Mouse (Mus musculus) midbrain, embryonic 15.5 days (tissue): ENCODE measurements around the gene Siah2. TPM values are rescaled to one million over a fixed set of nuclear protein-coding genes. Genes with fewer than 3 reads are reported as not detected.

Experiments used
- ATAC-seq: fragments of 200-750 bp; cut with Nextera tagmentation; replicated peaks from 2 replicates; pipeline ENCODE4 v1.8.0; 2017; ENCODE audit warnings: moderate TSS enrichment
- H3K27ac ChIP-seq: fragments of 300-500 bp; sonication (generic); 2 replicates; pipeline ENCODE4 v1.5.1; 2015; ENCODE audit warnings: mild to moderate bottlenecking, inconsistent platforms
- H3K27me3 ChIP-seq: fragments of 300-500 bp; sonication (generic); replicated peaks from 2 replicates; pipeline ENCODE4 v1.6.1; 2015; ENCODE audit warnings: inconsistent platforms
- H3K36me3 ChIP-seq: fragments of 300-500 bp; sonication (generic); replicated peaks from 2 replicates; pipeline ENCODE4 v1.6.1; 2015; ENCODE audit warnings: inconsistent platforms
- H3K4me1 ChIP-seq: fragments of 300-500 bp; sonication (generic); 2 replicates; pipeline ENCODE4 v1.6.1; 2015; ENCODE audit warnings: inconsistent platforms
- H3K4me2 ChIP-seq: fragments of 300-500 bp; sonication (generic); 2 replicates; pipeline ENCODE4 v1.6.1; 2015; ENCODE audit warnings: inconsistent platforms, mild to moderate bottlenecking, moderate library complexity
- H3K4me3 ChIP-seq: fragments of 300-500 bp; sonication (generic); 2 replicates; pipeline ENCODE4 v1.5.1; 2015; ENCODE audit warnings: mild to moderate bottlenecking, inconsistent platforms
- H3K9ac ChIP-seq: fragments of 300-500 bp; sonication (generic); 2 replicates; pipeline ENCODE4 v1.6.1; 2015; ENCODE audit warnings: mild to moderate bottlenecking, inconsistent platforms
- H3K9me3 ChIP-seq: fragments of 300-500 bp; sonication (generic); 2 replicates; pipeline ENCODE4 v1.6.1; 2016; ENCODE audit warnings: inconsistent platforms
- WGBS: fragments of 180-500 bp; shearing (Covaris S2); methylation state at CpG from one replicate; pipeline ENCODE4 v1.1.7; 2015; ENCODE audit warnings: mixed read lengths; 5-methylcytosine and 5-hydroxymethylcytosine counted together
- polyA plus RNA-seq: library from polyadenylated mRNA; unstranded; fragments of >200 nt; fragmentation: Nextera tagmentation; extraction: Ambion mirVana; gene quantifications from 2 replicates; pipeline ENCODE4 v1.2.1, GENCODE M21; 2015

Gene Siah2
- polyA plus RNA-seq, 1 experiment from 2014 or later = 10.2 TPM

DNA sequence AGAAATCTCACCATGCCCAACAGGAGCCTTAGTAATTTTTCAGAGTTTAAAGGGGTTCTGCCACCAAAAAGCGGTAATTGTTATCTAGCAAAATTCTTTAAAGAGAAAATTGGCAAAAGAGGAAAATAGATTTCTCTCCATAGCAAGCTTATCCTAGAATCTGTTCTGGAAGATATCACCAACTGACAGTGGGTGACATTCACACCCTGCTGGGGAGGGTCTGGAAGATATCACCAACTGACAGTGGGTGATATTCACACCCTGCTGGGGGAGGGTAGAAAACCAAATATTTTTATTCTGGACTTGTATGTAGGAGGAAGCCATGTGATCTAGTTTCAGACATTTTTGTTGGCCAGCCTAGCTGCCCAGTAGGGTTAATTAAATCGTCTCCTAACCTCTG is 24.5 kb upstream of the Siah2 start:
- Histone ChIP-seq H3K4me3 (no peak overlapping the region), H3K27ac (no peak overlapping the region), H3K27me3 (no peaks in the 10 kb centered on the region), H3K9ac (no peak overlapping the region), H3K9me3 (no peaks in the 10 kb centered on the region), H3K4me1 (no peaks in the 10 kb centered on the region), H3K36me3 (no peaks in the 10 kb centered on the region), H3K4me2 (no peak overlapping the region)
- no peak for ATAC-seq
- 84% methylated on average over 2 of the region's 2 CpGs for WGBS

DNA sequence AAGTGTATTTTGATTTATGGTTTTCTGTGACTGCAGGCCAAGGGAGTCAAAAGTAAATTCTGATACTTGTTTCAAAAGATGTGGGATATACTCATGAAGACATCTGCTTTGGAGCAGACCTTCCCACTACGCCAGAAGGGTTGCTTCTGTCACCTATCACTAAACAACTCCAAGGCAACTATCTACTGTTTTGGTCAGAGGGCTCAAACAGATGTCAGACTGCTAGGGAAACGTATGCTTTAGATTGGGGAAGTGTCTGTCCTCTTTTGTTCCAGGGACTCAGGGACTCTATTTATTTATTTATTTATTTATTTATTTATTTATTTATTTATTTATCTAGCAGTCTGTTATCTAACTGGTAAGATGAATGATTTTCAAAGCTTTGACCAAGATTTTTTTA is 22.6 kb upstream of the Siah2 start:
- Histone ChIP-seq H3K9me3 (no peaks in the 10 kb centered on the region), H3K27ac (no peak overlapping the region), H3K4me1 (no peaks in the 10 kb centered on the region), H3K9ac (no peak overlapping the region), H3K4me2 (no peak overlapping the region), H3K36me3 (no peaks in the 10 kb centered on the region), H3K4me3 (no peak overlapping the region), H3K27me3 (no peaks in the 10 kb centered on the region)
- no peak for ATAC-seq
- 89% methylated on average over 2 of the region's 2 CpGs for WGBS

DNA sequence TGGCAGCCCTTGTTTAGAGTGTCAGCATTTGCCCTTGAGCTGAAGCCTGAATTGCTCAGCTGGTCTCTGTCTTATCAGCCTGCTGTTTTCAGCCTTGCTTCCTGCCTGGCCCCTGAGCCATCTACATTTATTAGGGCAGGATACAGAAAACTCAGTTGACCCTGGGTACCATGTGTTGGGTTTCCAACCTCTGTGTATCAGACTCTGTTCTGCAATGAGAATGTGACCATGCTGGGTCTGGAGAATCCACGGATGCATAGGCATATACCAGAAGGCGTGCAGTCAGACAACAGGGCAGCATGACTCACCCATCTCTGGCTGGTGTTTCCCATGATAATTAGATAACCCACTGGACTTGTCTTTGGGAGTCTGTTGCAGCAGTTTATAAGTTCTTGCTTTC is 21.8 kb upstream of the Siah2 start:
- Histone ChIP-seq H3K4me1 (no peaks in the 10 kb centered on the region), H3K9ac (no peak overlapping the region), H3K27me3 (no peaks in the 10 kb centered on the region), H3K9me3 (no peaks in the 10 kb centered on the region), H3K36me3 (no peaks in the 10 kb centered on the region), H3K27ac (no peak overlapping the region), H3K4me3 (no peak overlapping the region), H3K4me2 (no peak overlapping the region)
- ATAC-seq = no peak
- 90% methylated on average over 2 of the region's 2 CpGs for WGBS

DNA sequence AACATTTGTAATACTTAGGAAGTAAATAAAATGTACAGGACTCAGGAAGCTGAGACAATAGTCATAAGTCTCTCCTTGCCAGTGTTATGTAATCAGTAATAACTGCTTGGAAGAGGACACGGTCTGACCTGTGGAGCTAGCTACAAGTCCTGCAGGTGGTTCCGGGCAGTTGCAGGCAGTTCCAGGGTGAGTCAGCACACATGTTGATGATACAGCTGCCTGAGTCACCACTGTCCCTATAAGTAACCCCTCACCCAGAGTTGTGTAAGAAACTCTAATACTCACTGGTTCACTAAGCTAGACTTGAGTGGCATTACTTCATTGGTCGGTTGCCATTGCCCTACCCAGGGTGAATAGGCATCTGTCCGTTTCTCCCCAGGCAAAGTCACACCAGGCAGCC is 21.0 kb upstream of the Siah2 start:
- no peaks in the 10 kb centered on the region for H3K36me3 ChIP-seq
- ATAC-seq = no peak
- 95% methylated on average over 4 of the region's 4 CpGs for WGBS

DNA sequence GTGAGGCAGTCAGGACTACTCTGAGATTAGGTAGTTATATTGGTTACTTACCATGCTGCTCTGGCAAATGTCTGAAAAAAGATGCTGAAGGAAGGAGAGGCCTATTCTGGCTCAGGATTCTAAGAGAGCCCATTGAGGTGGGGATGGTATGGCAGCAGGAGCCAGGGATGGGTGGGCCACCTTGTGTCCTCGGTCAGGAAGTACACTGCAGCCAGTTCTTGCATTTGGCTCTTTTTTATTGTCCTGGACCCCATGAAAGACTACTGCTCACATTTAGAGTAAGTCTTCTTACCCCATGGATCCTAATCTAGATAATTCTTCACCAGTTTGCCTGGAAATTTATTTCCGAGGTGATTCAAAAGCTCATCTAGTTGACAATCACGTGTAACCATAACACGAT is 12.3 kb upstream of the Siah2 start:
- H3K9ac ChIP-seq = no peak overlapping the region
- ATAC-seq = no peak
- no peaks in the 10 kb centered on the region for H3K27me3 ChIP-seq
- no peaks in the 10 kb centered on the region for H3K36me3 ChIP-seq
- H3K9me3 ChIP-seq = no peaks in the 10 kb centered on the region
- no peak overlapping the region for H3K4me2 ChIP-seq
- H3K27ac ChIP-seq = no peak overlapping the region
- no peaks in the 10 kb centered on the region for H3K4me1 ChIP-seq
- H3K4me3 ChIP-seq = no peak overlapping the region
- WGBS = 82% methylated on average over 4 of the region's 4 CpGs

More for the DNA sequence above, 21.0 kb upstream of the Siah2 start:
- H3K9ac ChIP-seq = no peak overlapping the region
- H3K4me1 ChIP-seq = no peaks in the 10 kb centered on the region
- H3K4me2 ChIP-seq = no peak overlapping the region
- no peaks in the 10 kb centered on the region for H3K27me3 ChIP-seq
- no peak overlapping the region for H3K4me3 ChIP-seq
- no peak overlapping the region for H3K27ac ChIP-seq
- no peaks in the 10 kb centered on the region for H3K9me3 ChIP-seq

DNA sequence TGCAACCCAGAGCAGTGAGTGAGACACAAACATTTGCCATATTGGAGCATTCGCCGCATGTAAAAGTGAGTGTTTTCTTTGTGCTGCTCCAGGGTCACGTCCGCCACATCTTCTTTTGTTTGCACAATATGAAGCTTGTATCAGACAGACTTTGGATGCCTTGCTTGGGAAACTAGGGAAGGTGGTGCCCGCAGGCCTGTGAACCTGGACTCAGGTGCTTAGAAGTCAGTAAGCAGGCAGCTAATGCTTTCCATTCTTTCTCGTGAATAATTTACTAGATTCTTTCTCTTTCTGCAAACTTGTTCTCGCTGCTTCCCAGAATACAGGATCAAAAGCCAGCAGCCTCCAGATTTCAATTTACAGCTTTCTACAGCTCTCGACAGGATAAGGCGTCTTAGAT is 11.5 kb upstream of the Siah2 start:
- Histone ChIP-seq H3K36me3 (no peaks in the 10 kb centered on the region), H3K4me3 (no peak overlapping the region), H3K9ac (no peak overlapping the region), H3K27me3 (no peaks in the 10 kb centered on the region), H3K4me1 (no peaks in the 10 kb centered on the region), H3K4me2 (no peak overlapping the region), H3K27ac (no peak overlapping the region), H3K9me3 (no peaks in the 10 kb centered on the region)
- 72% methylated on average over 9 of the region's 9 CpGs for WGBS
- no peak for ATAC-seq

DNA sequence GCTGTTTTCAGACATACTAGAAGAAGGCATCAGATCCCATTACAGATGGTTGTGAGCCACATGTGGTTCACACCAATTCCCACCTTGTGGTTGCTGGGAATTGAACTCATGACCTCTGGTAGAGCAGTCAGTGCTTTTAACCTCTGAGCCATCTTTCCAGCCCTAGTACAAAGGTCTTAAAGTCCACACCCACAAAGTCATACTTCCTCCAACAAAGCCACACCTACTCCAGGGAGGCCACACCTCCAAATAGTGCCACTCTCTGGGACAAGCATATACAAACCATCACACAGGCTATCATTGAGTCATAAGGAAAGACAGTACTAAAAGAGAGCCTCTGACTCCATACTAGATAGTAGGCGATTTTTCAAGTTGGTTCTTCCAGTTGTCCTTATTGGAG is 10.1 kb upstream of the Siah2 start:
- no peak for ATAC-seq
- Histone ChIP-seq H3K4me1 (no peaks in the 10 kb centered on the region), H3K27ac (no peak overlapping the region), H3K9me3 (no peaks in the 10 kb centered on the region), H3K27me3 (no peaks in the 10 kb centered on the region), H3K9ac (no peak overlapping the region), H3K4me3 (no peak overlapping the region), H3K4me2 (no peak overlapping the region), H3K36me3 (no peaks in the 10 kb centered on the region)
- WGBS = 93% methylated on average over 1 of the region's 1 CpGs

DNA sequence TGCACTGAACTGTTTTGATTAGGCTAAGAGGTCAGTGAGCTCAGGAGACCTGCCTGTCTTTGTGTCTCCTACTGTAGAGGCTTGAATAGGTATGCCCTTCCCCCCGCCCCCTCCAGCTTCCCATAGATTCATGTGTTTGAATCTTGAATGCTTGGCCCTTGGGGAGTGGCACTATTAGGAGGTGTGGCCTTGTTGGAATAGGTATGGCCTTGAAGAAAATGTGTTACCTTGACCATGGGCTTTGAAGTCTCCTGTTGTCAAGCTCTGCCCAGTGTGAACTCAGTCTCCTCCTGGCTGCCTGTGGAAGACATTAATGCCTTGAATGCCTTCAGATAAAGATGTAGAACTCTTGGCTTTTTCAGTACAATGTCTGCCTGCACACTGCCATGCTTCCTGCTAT is 9.2 kb upstream of the Siah2 start:
- Histone ChIP-seq H3K9ac (no peak overlapping the region), H3K4me3 (no peak overlapping the region), H3K27ac (no peak overlapping the region), H3K4me2 (no peak overlapping the region), H3K36me3 (no peaks in the 10 kb centered on the region), H3K4me1 (no peaks in the 10 kb centered on the region), H3K27me3 (no peaks in the 10 kb centered on the region), H3K9me3 (no peaks in the 10 kb centered on the region)
- 91% methylated on average over 1 of the region's 1 CpGs for WGBS
- ATAC-seq = no peak

DNA sequence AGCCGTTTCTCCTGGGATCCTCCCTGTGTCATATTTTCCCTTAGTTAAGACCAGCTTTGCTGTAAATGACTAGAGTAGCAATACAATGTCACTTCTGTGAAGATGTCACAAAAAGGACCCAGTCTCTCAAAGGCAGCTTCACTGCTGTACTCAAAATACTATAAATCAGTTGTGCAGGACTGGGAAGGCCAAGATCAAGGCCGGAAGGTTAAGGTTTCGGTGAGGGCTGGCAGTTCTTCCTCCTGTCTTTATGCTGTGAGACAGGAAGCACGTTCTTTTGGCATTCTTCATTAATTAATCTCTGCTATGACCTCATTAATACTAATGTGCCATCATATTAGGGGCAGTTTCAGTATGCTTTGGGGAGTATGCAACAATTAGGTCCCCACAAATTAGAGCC is 5.7 kb upstream of the Siah2 start:
- 88% methylated on average over 4 of the region's 4 CpGs for WGBS
- no peak overlapping the region for H3K4me3 ChIP-seq
- no peaks in the 10 kb centered on the region for H3K36me3 ChIP-seq
- 0 out of 2 replicates have a peak, but pooled peaks cover 3% of the 10 kb centered on the region for H3K27me3 ChIP-seq
- H3K9me3 ChIP-seq = no peaks in the 10 kb centered on the region
- no peak overlapping the region for H3K27ac ChIP-seq
- no peak overlapping the region for H3K4me2 ChIP-seq
- ATAC-seq = no peak
- no peak overlapping the region for H3K9ac ChIP-seq
- peaks cover under 1% of the 10 kb centered on the region; the same call in 1 of the 2 replicates for H3K4me1 ChIP-seq

DNA sequence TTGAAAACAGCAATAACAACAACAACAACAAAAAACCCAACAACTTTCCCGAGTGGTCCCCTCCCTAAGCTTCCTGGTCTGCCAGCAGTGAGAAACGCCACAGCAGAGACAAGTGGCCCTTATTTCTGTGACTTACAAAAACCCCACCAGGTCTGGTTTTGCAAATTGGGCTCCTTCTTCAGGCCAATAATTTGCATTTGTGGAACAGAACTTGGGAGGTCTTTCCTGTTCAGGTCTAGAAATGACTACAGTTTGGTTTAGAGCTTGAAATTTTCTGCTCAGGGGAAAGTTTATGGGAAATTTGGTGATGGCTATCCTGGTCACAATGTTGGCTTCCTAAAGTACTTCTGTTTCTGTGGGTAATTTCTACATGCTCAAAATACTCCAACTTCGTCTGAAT is 4.6 kb upstream of the Siah2 start:
- Histone ChIP-seq H3K4me3 (no peak overlapping the region), H3K27ac (no peak overlapping the region), H3K36me3 (no peaks in the 10 kb centered on the region), H3K27me3 (0 out of 2 replicates have a peak, but pooled peaks cover 3% of the 10 kb centered on the region), H3K4me1 (peaks cover 5% of the 10 kb centered on the region; the same call in 1 of the 2 replicates), H3K9ac (no peak overlapping the region), H3K9me3 (no peaks in the 10 kb centered on the region), H3K4me2 (no peak overlapping the region)
- 56% methylated on average over 3 of the region's 3 CpGs for WGBS
- no peak for ATAC-seq

DNA sequence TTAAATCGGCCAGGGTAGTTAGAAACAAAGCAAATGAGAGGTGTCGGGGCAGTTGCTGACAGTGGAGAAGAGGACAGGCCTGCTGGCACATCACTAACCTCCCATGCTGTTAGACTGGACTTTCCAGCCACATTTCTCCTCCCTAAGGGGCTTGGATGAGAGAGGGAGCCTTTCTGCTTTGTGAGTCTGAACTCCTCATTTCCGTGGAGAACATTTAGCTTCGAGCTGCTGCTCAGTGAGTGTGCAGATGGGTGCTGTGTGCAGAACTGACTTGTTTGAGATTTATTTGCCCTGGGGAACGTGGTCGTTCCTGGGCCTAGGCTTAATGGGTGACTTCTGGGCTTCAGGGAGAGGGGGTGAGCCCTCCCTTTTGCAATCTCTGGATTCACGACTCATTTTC is 3.3 kb upstream of the Siah2 start:
- no peaks in the 10 kb centered on the region for H3K36me3 ChIP-seq
- H3K27me3 ChIP-seq = 0 out of 2 replicates have a peak, but pooled peaks cover 3% of the 10 kb centered on the region
- 61% methylated on average over 7 of the region's 7 CpGs for WGBS
- no peak overlapping the region for H3K9ac ChIP-seq
- H3K9me3 ChIP-seq = no peaks in the 10 kb centered on the region
- H3K4me3 ChIP-seq = no peak overlapping the region
- H3K4me2 ChIP-seq = no peak overlapping the region
- H3K4me1 ChIP-seq = peaks cover 5% of the 10 kb centered on the region; the same call in 1 of the 2 replicates
- ATAC-seq = no peak
- H3K27ac ChIP-seq = no peak overlapping the region

DNA sequence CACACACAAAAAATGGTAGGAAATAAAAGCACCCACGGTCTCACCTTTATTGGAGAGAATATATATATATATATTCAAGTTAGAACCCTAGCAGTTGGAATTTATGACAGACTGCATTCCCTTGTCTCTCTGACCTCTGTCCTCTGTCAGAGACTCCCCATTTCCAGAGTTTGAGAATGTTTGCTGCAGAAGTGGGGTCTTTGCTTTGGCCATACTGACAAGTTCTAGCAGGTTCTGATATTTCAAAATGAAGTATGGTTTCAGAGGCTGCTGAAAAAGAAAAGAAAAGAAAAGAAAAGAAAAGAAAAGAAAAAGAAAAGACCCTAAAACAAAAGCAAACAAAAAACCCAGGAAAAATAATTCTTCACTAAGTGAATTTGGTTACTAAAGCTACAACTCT is 2.8 kb upstream of the Siah2 start:
- Histone ChIP-seq H3K9ac (no peak overlapping the region), H3K4me2 (no peak overlapping the region), H3K9me3 (no peaks in the 10 kb centered on the region), H3K27ac (no peak overlapping the region), H3K4me3 (no peak overlapping the region), H3K36me3 (no peaks in the 10 kb centered on the region), H3K27me3 (0 out of 2 replicates have a peak, but pooled peaks cover 3% of the 10 kb centered on the region), H3K4me1 (peaks cover 9% of the 10 kb centered on the region)
- no peak for ATAC-seq
- 88% methylated on average over 1 of the region's 1 CpGs for WGBS

DNA sequence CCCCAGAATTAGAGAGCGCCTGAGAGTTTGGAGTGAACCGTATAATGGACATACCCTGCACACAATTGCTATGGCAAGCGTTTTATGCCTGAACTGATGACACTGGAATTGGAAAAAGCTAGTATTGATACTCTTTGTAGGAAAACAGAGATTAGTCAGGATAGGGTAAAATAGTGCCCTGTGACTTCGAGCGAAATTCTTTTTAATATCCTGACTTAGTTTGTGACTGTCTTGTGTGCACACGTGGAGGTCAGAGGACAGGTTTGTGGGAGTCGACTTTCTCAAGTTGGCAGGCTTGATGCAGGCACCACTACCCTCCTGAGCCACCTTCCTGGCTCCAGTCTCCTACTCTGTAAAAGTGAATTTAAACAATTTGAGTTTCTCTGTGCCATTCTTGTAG is 1.1 kb upstream of the Siah2 start:
- Histone ChIP-seq H3K4me3 (no peak overlapping the region), H3K9me3 (no peaks in the 10 kb centered on the region), H3K27me3 (0 out of 2 replicates have a peak, but pooled peaks cover 3% of the 10 kb centered on the region), H3K9ac (no peak overlapping the region), H3K4me1 (peaks cover 21% of the 10 kb centered on the region), H3K36me3 (no peaks in the 10 kb centered on the region), H3K27ac (no peak overlapping the region), H3K4me2 (no peak overlapping the region)
- WGBS = 88% methylated on average over 7 of the region's 7 CpGs
- no peak for ATAC-seq
